Mouse (Mus musculus) hindbrain, embryonic 13.5 days (tissue): ENCODE measurements at regions not wholly inside any gene's neighbourhood (a gene's known extent, or its start where the extent isn't known, plus 50 kb on each side); places are given as distances from the start of the nearest gene placed in this dataset.

Experiments
- ATAC-seq: fragments of 200-750 bp; cut with Nextera tagmentation; 2 replicates; pipeline ENCODE4 v1.8.0; 2017; ENCODE audit warnings: moderate TSS enrichment; ENCODE audit not compliant: low FRiP score
- H3K27ac ChIP-seq: fragments of 300-500 bp; sonication (generic); 2 replicates; pipeline ENCODE4 v1.5.1; 2015; ENCODE audit warnings: inconsistent platforms, mild to moderate bottlenecking, moderate library complexity
- H3K27me3 ChIP-seq: fragments of 300-500 bp; sonication (generic); 2 replicates; pipeline ENCODE4 v1.6.1; 2015; ENCODE audit warnings: mild to moderate bottlenecking, inconsistent platforms
- H3K36me3 ChIP-seq: fragments of 300-500 bp; sonication (generic); 2 replicates; pipeline ENCODE4 v1.6.1; 2015; ENCODE audit warnings: mild to moderate bottlenecking, inconsistent platforms
- H3K4me1 ChIP-seq: fragments of 300-500 bp; sonication (generic); replicated peaks from 2 replicates; pipeline ENCODE4 v1.6.1; 2015; ENCODE audit warnings: inconsistent platforms
- H3K4me2 ChIP-seq: fragments of 300-500 bp; sonication (generic); 2 replicates; pipeline ENCODE4 v1.6.1; 2015; ENCODE audit warnings: inconsistent platforms, mild to moderate bottlenecking, moderate library complexity
- H3K4me3 ChIP-seq: fragments of 300-500 bp; sonication (generic); 2 replicates; pipeline ENCODE4 v1.5.1; 2015; ENCODE audit warnings: mild to moderate bottlenecking, inconsistent platforms
- H3K9ac ChIP-seq: fragments of 300-500 bp; sonication (generic); 2 replicates; pipeline ENCODE4 v1.6.1; 2015; ENCODE audit warnings: mild to moderate bottlenecking, inconsistent platforms
- H3K9me3 ChIP-seq: fragments of 300-500 bp; sonication (generic); 2 replicates; pipeline ENCODE4 v1.6.1; 2016; ENCODE audit warnings: inconsistent platforms
- WGBS: fragments of 180-500 bp; shearing (Covaris S2); methylation state at CpG from one replicate; pipeline ENCODE4 v1.1.7; 2015; 5-methylcytosine and 5-hydroxymethylcytosine counted together

DNA sequence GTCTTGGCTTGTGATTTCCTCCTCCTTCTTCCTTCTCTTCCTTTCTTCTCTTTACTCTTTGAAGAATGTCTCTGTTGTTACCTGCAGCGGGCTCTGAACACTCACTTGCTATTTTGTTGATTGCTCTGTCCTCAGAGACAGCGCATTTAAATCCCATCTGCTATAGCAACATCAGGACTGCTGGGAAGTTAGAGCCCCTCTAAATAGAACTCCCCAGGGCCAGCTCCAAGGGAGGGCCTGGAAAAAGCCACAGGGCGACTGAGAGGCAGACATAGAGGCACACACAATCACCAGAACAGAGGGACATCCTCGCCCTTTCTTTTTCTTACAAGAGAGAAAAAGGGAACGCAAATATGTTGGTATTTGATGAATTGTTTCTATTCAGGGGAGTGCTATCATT lies 306.6 kb downstream of the Satb1 start:
- H3K9me3 ChIP-seq = no peaks in the 10 kb centered on the region
- no peak overlapping the region for H3K4me3 ChIP-seq
- ATAC-seq = no peak
- no peaks in the 10 kb centered on the region for H3K36me3 ChIP-seq
- no peaks in the 10 kb centered on the region for H3K27me3 ChIP-seq
- no peak overlapping the region for H3K27ac ChIP-seq
- WGBS = 16% methylated on average over 5 of the region's 5 CpGs
- no peak overlapping the region for H3K4me2 ChIP-seq
- H3K9ac ChIP-seq = no peak overlapping the region
- peaks cover 7% of the 10 kb centered on the region for H3K4me1 ChIP-seq

DNA sequence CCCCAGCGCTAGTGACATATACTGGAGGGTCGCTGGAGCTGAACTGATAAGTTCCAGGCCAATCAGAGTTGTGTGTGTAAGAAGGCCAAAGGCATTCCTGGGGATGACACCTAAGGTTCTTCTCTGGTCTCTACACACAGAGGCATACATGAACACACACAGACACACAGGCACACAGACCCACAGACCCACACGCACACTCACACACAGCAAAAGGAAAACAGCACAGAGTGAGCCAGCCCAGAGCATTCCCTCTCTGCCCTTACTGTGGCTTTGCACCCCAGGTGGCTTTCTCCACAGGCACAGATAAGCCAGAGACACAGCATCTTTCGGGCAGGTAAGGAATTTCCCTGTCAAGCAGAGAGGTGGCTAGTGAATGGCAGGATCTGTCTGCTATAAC lies 307.1 kb downstream of the Satb1 start:
- H3K4me2 ChIP-seq = no peak overlapping the region
- ATAC-seq = no peak
- H3K27me3 ChIP-seq = no peaks in the 10 kb centered on the region
- H3K4me1 ChIP-seq = peaks cover 7% of the 10 kb centered on the region
- no peak overlapping the region for H3K27ac ChIP-seq
- no peak overlapping the region for H3K9ac ChIP-seq
- no peaks in the 10 kb centered on the region for H3K9me3 ChIP-seq
- no peaks in the 10 kb centered on the region for H3K36me3 ChIP-seq
- no peak overlapping the region for H3K4me3 ChIP-seq
- WGBS = 49% methylated on average over 4 of the region's 4 CpGs

DNA sequence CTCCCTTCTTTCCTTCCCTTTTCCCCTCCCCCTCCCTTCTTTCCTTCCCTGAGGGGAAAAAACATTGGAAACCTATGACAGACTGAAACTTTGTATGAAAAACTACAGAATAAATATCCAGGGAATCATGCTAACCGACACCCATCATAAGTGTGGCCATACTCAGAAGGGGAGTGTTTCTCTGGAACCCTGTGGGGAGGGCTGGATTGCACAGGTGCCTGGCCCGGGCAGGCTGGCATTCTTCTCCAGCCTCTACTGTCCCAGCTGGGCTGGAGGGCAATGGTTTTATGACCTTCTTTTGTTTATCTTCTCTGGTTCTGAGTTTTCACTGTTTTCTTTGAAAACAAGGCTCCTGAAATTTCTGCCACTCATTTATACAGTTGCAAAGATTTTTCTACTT lies 307.9 kb downstream of the Satb1 start:
- no peak for ATAC-seq
- 34% methylated on average over 2 of the region's 2 CpGs for WGBS
- H3K4me2 ChIP-seq = no peak overlapping the region

DNA sequence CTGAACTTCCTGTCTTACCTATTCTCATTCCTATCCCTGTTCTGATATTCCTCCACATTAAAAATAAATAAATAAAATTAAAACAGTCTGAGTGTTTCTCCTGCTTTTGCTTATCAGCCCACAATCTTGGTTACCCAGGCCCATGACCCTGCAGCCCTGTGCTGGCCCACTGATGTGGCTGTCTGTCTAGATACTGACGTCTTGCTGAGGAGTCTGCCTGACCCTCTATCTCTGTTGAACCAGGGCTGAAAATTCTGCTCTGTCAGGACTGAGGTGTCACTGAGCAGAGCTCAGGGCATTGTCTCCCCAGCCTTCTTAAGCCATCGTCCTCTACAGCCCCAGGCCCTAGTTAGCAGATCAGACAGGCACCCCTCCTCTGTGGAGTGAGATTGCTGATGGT lies 321.2 kb downstream of the Satb1 start:
- Histone ChIP-seq H3K4me3 (no peak overlapping the region), H3K9me3 (no peaks in the 10 kb centered on the region), H3K4me2 (no peak overlapping the region), H3K36me3 (no peaks in the 10 kb centered on the region), H3K27me3 (no peaks in the 10 kb centered on the region), H3K9ac (no peak overlapping the region), H3K27ac (no peak overlapping the region), H3K4me1 (no peaks in the 10 kb centered on the region)
- WGBS = 73% methylated on average over 2 of the region's 2 CpGs
- no peak for ATAC-seq

More for the DNA sequence above, 307.9 kb downstream of the Satb1 start:
- no peaks in the 10 kb centered on the region for H3K27me3 ChIP-seq
- no peaks in the 10 kb centered on the region for H3K36me3 ChIP-seq
- H3K4me3 ChIP-seq = no peak overlapping the region
- H3K27ac ChIP-seq = no peak overlapping the region
- H3K4me1 ChIP-seq = peaks cover 7% of the 10 kb centered on the region
- H3K9me3 ChIP-seq = no peaks in the 10 kb centered on the region
- H3K9ac ChIP-seq = no peak overlapping the region

DNA sequence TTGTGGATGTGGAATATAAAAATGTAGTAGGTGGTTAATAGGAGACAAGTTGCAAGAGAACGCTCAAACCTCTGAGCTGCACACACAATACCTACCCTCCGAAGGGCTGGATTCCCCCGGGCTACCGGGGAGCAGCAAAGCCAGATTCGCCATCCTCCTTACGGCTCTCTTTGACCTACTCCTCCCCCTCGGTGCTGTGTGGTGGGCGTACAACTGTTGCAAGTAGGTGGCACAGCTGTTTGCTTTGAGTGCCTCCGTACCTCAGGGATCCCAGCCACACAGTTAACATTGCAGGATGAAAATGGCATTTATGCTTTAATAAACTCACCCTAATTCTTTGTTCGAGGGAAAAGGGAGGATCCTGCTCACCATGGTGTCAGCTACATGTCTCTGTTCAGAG lies 321.6 kb upstream of the Tbc1d5 start:
- no peaks in the 10 kb centered on the region for H3K27me3 ChIP-seq
- 64% methylated on average over 10 of the region's 10 CpGs for WGBS
- H3K4me2 ChIP-seq = 0 out of 2 replicates have a peak overlapping the region, but pooled peaks have one; percentile 4
- H3K9ac ChIP-seq = no peak overlapping the region
- no peaks in the 10 kb centered on the region for H3K36me3 ChIP-seq
- no peak for ATAC-seq
- H3K27ac ChIP-seq = no peak overlapping the region
- H3K4me3 ChIP-seq = no peak overlapping the region
- peaks cover 5% of the 10 kb centered on the region; the same call in 1 of the 2 replicates for H3K4me1 ChIP-seq
- no peaks in the 10 kb centered on the region for H3K9me3 ChIP-seq

DNA sequence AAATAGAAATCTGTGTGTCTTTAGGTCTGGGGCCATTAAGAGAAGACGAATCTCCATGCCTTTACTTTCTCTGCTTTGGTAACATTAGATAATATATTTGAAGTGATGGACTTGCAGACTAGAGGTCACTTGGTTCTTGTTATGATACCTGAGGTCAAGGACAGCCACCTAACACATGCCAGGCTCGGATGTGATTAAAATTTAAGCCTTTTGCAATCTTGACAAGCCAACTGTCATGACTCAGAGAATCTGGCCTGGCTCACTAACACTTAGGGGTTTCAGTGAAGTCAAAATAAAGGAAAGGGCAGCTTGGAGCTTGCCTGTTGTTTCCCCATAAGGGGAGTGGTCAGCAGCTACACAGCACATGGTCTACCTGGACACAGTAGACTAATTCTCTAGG lies 320.4 kb upstream of the Tbc1d5 start:
- no peaks in the 10 kb centered on the region for H3K27me3 ChIP-seq

DNA sequence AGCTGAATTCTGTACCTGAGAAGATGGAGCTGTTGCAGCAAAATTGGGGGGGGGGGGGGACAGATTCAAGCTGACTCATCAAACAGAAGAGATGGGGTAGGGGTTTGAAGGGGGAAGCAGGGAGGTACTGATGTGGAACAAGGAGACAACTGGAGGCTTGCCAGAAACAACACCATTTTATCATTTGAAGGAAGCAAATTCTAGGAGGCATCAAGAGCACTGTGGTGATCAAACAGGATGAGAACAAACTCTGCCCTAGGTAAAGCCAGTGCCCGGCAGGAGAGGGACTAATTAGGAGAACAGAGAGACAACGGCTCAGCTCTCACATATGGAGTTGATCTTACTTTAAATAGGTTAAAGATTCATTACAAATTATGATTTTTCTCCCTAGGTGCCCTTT lies 315.9 kb upstream of the Tbc1d5 start:
- H3K4me3 ChIP-seq = no peak overlapping the region
- H3K4me2 ChIP-seq = no peak overlapping the region
- 68% methylated on average over 2 of the region's 2 CpGs for WGBS
- no peaks in the 10 kb centered on the region for H3K9me3 ChIP-seq
- H3K27ac ChIP-seq = no peak overlapping the region
- no peaks in the 10 kb centered on the region for H3K36me3 ChIP-seq
- ATAC-seq = no peak
- no peaks in the 10 kb centered on the region for H3K27me3 ChIP-seq
- H3K9ac ChIP-seq = no peak overlapping the region
- H3K4me1 ChIP-seq = no peaks in the 10 kb centered on the region

More for the DNA sequence above, 320.4 kb upstream of the Tbc1d5 start:
- Histone ChIP-seq H3K27ac (no peak overlapping the region), H3K4me3 (no peak overlapping the region), H3K9ac (no peak overlapping the region), H3K4me1 (peaks cover 5% of the 10 kb centered on the region; the same call in 1 of the 2 replicates), H3K36me3 (no peaks in the 10 kb centered on the region), H3K9me3 (no peaks in the 10 kb centered on the region), H3K4me2 (no peak overlapping the region)
- no peak for ATAC-seq
- 90% methylated on average over 2 of the region's 2 CpGs for WGBS

DNA sequence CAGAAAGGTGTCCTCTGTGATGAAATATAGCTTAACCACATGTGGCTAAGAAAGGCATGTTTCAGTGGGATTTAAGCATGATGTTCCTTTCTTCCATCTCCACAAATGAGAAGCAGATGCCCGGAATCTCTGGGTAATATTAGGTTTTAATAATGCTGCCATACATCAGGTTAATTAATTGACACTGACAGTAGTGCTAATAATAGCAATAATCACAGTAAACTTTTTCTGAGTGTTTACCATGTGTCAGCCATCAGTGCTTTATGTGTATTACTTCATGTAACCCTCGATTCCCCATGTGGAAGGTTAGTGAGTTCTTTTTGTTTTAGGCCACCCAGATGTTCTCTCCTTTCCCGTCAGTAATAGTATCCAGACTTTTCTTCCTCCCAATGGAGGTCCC lies 310.2 kb upstream of the Tbc1d5 start:
- H3K36me3 ChIP-seq = no peaks in the 10 kb centered on the region
- H3K27ac ChIP-seq = no peak overlapping the region
- H3K27me3 ChIP-seq = no peaks in the 10 kb centered on the region
- no peak overlapping the region for H3K4me2 ChIP-seq
- no peaks in the 10 kb centered on the region for H3K9me3 ChIP-seq
- no peak overlapping the region for H3K9ac ChIP-seq
- 83% methylated on average over 3 of the region's 3 CpGs for WGBS
- ATAC-seq = no peak
- H3K4me1 ChIP-seq = no peaks in the 10 kb centered on the region
- H3K4me3 ChIP-seq = no peak overlapping the region

DNA sequence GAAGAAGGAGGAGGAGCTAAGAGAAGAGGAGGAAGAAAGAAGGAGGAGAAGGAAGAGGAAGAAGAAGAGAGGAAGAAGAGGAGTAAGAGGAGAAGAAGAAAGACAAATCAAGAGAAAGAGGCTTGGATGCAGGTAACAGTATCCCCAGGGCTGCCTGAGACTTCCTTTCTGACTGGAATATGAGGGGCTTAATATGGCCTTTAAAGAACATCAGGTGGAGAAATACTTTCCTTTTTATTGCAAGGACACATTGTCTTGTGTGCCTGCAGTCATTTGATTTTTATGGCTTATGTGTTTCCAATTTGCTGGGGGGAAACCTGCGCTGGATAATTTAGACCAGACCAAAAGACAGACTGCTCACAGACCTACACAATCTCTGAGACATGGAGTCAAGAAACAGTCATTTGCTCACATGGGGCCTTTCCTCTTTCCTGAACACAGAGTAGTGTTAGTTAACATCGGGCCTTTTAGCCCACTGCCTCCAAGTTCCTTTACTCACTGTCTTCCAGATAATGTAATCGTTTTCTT lies 308.8 kb upstream of the Tbc1d5 start:
- Histone ChIP-seq H3K9ac (no peak overlapping the region), H3K27ac (no peak overlapping the region), H3K27me3 (no peaks in the 10 kb centered on the region), H3K4me3 (no peak overlapping the region), H3K4me1 (no peaks in the 10 kb centered on the region), H3K9me3 (no peaks in the 10 kb centered on the region), H3K4me2 (no peak overlapping the region), H3K36me3 (no peaks in the 10 kb centered on the region)
- 89% methylated on average over 3 of the region's 3 CpGs for WGBS
- no peak for ATAC-seq

DNA sequence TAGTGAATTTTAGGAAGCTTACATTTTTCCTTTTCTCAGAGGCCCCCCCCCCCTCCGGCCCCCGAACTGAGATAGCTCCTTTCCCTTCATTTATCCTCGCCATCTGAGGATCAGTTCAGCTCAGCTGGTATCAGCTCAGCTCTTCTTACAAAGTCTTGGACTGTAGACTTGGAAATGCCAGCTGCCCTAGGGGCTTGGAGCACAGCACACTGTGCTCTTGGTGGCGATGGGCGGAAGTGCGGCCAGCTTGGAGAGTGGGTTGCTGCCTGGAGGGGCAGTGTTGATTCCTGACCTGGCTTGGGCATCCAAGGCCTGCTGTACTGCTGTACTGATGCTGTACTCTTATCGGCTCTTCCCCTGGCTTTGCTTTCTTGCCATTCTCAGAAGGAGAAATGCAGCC lies 298.7 kb upstream of the Tbc1d5 start:
- H3K4me1 ChIP-seq = no peaks in the 10 kb centered on the region
- H3K4me2 ChIP-seq = no peak overlapping the region
- H3K9ac ChIP-seq = no peak overlapping the region
- no peak for ATAC-seq
- H3K4me3 ChIP-seq = no peak overlapping the region
- no peaks in the 10 kb centered on the region for H3K9me3 ChIP-seq
- 86% methylated on average over 7 of the region's 7 CpGs for WGBS
- H3K36me3 ChIP-seq = no peaks in the 10 kb centered on the region
- H3K27ac ChIP-seq = no peak overlapping the region
- H3K27me3 ChIP-seq = no peaks in the 10 kb centered on the region

DNA sequence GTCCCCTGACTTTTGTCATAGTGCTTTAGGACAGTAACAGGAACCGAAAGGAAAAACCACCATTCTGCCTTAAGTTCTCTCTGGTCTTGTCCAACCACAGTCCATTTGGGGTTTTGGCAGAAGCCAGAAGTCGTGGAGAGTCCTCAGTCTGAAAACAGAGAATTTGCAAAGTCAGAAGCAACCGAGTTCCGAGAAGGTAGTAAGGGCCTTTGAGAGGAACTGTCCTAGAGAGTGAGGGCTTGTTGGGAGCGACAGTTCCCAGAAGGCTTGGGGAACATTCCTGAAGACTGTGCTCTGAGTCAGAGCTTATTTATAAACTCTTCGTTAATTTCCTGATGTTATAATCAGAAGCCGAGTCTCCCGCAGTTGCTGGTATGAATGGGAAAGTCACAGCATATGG lies 298.3 kb upstream of the Tbc1d5 start:
- Histone ChIP-seq H3K36me3 (no peaks in the 10 kb centered on the region), H3K4me2 (no peak overlapping the region), H3K4me1 (no peaks in the 10 kb centered on the region), H3K4me3 (no peak overlapping the region), H3K27ac (no peak overlapping the region), H3K9ac (no peak overlapping the region), H3K27me3 (no peaks in the 10 kb centered on the region), H3K9me3 (no peaks in the 10 kb centered on the region)
- 94% methylated on average over 8 of the region's 8 CpGs for WGBS
- no peak for ATAC-seq

DNA sequence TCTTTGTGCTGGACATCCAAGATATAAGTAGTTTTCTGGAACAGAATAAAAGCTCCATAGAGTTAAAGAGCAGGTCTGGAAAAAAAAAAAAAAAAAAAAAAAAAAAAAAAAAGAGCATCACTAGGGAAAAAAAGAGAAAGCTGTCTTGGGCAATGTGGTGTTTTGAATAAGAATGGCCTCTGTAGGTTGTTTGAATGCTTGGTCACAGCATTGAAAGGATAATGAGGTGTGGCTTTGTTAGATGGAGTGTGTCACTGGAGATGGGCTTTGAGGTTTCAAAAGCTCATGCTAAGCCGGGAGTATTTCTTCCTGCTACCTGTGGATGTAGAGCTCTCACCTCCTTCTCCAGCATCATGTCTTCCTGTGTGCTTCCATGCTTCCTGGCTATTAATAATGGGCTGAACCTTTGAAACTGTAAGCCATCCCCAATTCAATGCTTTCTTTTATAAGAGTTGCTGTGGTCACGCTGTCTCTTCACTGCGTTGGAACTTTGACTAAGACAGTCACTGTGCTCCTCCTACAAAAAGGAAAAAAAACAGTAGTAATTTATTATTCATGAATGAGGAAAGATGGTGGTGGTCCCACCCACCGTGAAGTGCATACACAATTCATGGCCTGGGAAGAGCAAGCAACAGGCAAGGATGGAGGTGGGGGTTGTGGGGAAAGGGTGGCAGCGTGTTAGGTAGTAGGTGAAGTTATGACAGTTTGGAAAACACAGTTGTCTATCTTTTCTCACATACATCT lies 283.2 kb upstream of the Tbc1d5 start:
- H3K9ac ChIP-seq = no peak overlapping the region
- H3K36me3 ChIP-seq = no peaks in the 10 kb centered on the region
- ATAC-seq = no peak
- 20% methylated on average over 5 of the region's 5 CpGs for WGBS
- no peaks in the 10 kb centered on the region for H3K27me3 ChIP-seq
- H3K4me3 ChIP-seq = 0 out of 2 replicates have a peak overlapping the region, but pooled peaks have one; percentile 27
- no peak overlapping the region for H3K27ac ChIP-seq
- peaks cover 11% of the 10 kb centered on the region; the same call in 1 of the 2 replicates for H3K9me3 ChIP-seq
- H3K4me2 ChIP-seq = peak overlapping the region; percentile 46
- H3K4me1 ChIP-seq = peaks cover 11% of the 10 kb centered on the region

DNA sequence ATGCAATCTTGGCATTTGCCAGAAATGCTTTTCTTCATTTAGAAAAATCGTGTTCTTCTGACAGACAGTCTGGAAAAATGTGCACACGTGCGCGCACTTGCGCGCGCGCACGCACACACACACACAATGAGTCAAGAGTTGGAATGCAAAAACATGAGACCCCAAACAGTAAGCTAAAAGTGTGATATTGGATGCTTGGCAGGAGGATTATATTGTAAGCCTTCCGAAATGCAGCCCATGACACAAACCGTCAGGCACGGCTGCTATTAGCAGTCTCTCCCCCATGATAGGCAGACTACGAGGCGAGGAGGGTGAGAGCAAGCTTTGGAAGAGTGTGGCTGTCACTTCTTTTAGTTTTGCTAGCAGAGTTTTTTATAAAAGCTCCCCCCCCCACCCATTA lies 282.1 kb upstream of the Tbc1d5 start:
- Histone ChIP-seq H3K4me2 (peak overlapping the region; percentile 46), H3K36me3 (no peaks in the 10 kb centered on the region), H3K9me3 (peaks cover 11% of the 10 kb centered on the region; the same call in 1 of the 2 replicates), H3K9ac (no peak overlapping the region), H3K4me1 (peaks cover 11% of the 10 kb centered on the region), H3K4me3 (peak overlapping the region; percentile 27), H3K27me3 (no peaks in the 10 kb centered on the region), H3K27ac (no peak overlapping the region)
- 53% methylated on average over 14 of the region's 14 CpGs for WGBS
- no peak for ATAC-seq
